Mouse (Mus musculus): ENCODE measurements around the gene Selenbp2.
"Not testable (repeated sequence)": the region's sequence is repeated elsewhere in the genome, so short reads cannot be mapped to it uniquely, and the experiment has no call there.

DNA sequence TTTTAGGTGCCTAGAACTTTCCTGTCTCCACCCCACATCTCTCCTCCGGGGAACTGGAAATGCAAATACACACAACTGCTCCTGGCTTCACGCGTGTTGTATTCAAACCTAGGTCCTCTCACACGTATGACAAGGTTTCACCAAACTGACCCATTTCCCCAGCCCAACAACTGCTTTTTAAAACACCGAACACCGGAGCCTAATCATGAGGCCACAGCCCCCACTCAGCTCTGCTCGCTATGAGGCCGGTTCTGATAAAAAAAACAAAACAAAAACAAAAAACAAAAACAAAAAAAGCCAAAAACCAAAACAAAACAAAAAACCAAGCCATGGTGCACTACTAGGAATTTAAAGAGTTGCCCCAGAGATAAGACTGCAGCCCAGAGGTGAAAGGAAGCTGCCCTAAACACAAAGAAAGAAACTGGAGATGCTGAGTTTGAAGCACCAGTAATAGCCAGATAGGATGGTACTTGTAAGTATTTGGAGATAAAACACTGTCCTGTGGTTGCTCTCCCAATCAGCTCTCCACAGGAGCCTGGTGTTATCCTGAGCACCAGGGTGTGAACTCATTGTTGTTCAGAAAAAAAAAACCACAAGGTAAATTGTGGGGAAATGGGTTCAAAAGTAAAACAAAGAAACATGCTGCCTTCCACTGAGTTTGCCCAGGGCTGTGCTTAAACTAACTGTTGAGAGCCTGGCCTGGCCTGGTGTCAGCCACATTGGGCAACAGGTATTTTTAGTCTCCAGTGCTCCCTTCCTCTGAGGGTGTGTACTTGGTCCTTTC, 7.2 kb upstream of the Selenbp2 start:
- TF ChIP-seq CTCF (IDR thresholded peaks at IDR 0.05; ENCODE audit: extremely low read depth, insufficient read depth, insufficient read length, insufficient replicate concordance); POLR2A (IDR thresholded peaks at IDR 0.05; ENCODE audit: low read depth, low read length): not testable (repeated sequence)
